Mouse (Mus musculus) bone marrow macrophage, adult 2 months (primary cell): ENCODE results near the gene Zfp185. TPM values are rescaled to one million over a fixed set of nuclear protein-coding genes. Genes with fewer than 3 reads are reported as not detected.

Experiments used
- H3K27ac ChIP-seq: 2 replicates; pipeline ENCODE4 v1.5.1; 2012; ENCODE audit warnings: low read depth, low read length; ENCODE audit not compliant: insufficient read depth
- H3K4me1 ChIP-seq: 2 replicates; pipeline ENCODE4 v1.6.1; 2012; ENCODE audit warnings: low read length; ENCODE audit not compliant: control insufficient read depth, insufficient read depth
- H3K4me3 ChIP-seq: 2 replicates; pipeline ENCODE4 v1.5.1; 2012; ENCODE audit warnings: mild to moderate bottlenecking, low read length, moderate library complexity; ENCODE audit not compliant: insufficient read depth
- CTCF ChIP-seq: IDR thresholded peaks from 2 replicates; pipeline ENCODE4 v1.5.1; 2012; ENCODE audit warnings: low read depth, mild to moderate bottlenecking, low read length, moderate library complexity
- POLR2A ChIP-seq: IDR thresholded peaks from 2 replicates; pipeline ENCODE4 v1.6.1; 2012; ENCODE audit warnings: mild to moderate bottlenecking, low read depth, low read length, borderline replicate concordance
- polyA plus RNA-seq: library from polyadenylated mRNA; stranded (reverse); fragments of >200 nt; gene quantifications from 2 replicates; pipeline ENCODE4 v1.2.4, GENCODE M21; 2012; ENCODE audit not compliant: missing spikeins, insufficient read depth, insufficient read length

Zfp185 gene
- polyA plus RNA-seq, 1 experiment, result not detected

- no peak for TF ChIP-seq POLR2A
- no peak for TF ChIP-seq CTCF
- Histone ChIP-seq H3K4me1 (no peaks in the 10 kb centered on the region), H3K4me3 (no peak overlapping the region), H3K27ac (no peak overlapping the region)
These were observed 5.3 kb downstream of the Zfp185 start for GRCm38 (mm10) chrX:72992291-72992919.

- no peak overlapping the region for H3K4me3 ChIP-seq
- TF ChIP-seq CTCF (no peak), POLR2A (no peak)
- no peak overlapping the region for H3K27ac ChIP-seq
- no peaks in the 10 kb centered on the region for H3K4me1 ChIP-seq
These were observed 8.4 kb downstream of the Zfp185 start for GRCm38 (mm10) chrX:72995542-72995941.

GRCm38 (mm10) chrX:73003110-73003509, 16.0 kb downstream of the Zfp185 start:
- H3K4me3 ChIP-seq, result no peak overlapping the region
- H3K4me1 ChIP-seq, result peaks cover 3% of the 10 kb centered on the region; the same call in 1 of the 2 replicates
- H3K27ac ChIP-seq, result no peak overlapping the region
- TF ChIP-seq POLR2A (no peak), CTCF (no peak)

GRCm38 (mm10) chrX:73005678-73006077, 18.5 kb downstream of the Zfp185 start:
- Histone ChIP-seq H3K4me1 (peaks cover 5% of the 10 kb centered on the region; the same call in 1 of the 2 replicates), H3K27ac (no peak overlapping the region), H3K4me3 (no peak overlapping the region)
- TF ChIP-seq CTCF (no peak), POLR2A (no peak)

GRCm38 (mm10) chrX:73007597-73008479, 20.7 kb downstream of the Zfp185 start:
- TF ChIP-seq POLR2A (no peak), CTCF (peak; percentile 50; the same call in 1 of the 2 replicates)
- Histone ChIP-seq H3K4me3 (peak overlapping the region; percentile 42), H3K4me1 (peaks cover 5% of the 10 kb centered on the region; the same call in 1 of the 2 replicates), H3K27ac (peak overlapping the region; percentile 85)

- Histone ChIP-seq H3K4me3 (no peak overlapping the region), H3K4me1 (0 out of 2 replicates have a peak, but pooled peaks cover 2% of the 10 kb centered on the region), H3K27ac (no peak overlapping the region)
- no peak for TF ChIP-seq CTCF
- no peak for TF ChIP-seq POLR2A
These were observed 25.7 kb downstream of the Zfp185 start for GRCm38 (mm10) chrX:73012846-73013245.

- no peak within 1 kb of the TSS for H3K27ac ChIP-seq
- no peak within 1 kb of the TSS for H3K4me3 ChIP-seq
These were observed 49.9 kb downstream of the Zfp185 start, which contains the start of gene Pnma5 for GRCm38 (mm10) chrX:73037003-73037402. Gene Pnma5 (minus strand): TSS chrX:73037103.

GRCm38 (mm10) chrX:73038831-73039230, 51.7 kb downstream of the Zfp185 start:
- TF ChIP-seq POLR2A (no peak), CTCF (no peak)
- Histone ChIP-seq H3K4me1 (no peaks in the 10 kb centered on the region), H3K4me3 (no peak overlapping the region), H3K27ac (no peak overlapping the region)

More at GRCm38 (mm10) chrX:73037003-73037402, 49.9 kb downstream of the Zfp185 start, which contains the start of gene Pnma5:
- H3K4me1 ChIP-seq, result no peaks in the 10 kb centered on the region
- TF ChIP-seq CTCF (no peak), POLR2A (no peak)

- H3K4me3 ChIP-seq, result no peak overlapping the region
- H3K27ac ChIP-seq, result no peak overlapping the region
- TF ChIP-seq POLR2A, result no peak
- no peak for TF ChIP-seq CTCF
- H3K4me1 ChIP-seq, result no peaks in the 10 kb centered on the region
These were observed 52.5 kb downstream of the Zfp185 start for GRCm38 (mm10) chrX:73039666-73040065.

- no peak overlapping the region for H3K4me3 ChIP-seq
- H3K4me1 ChIP-seq, result no peaks in the 10 kb centered on the region
- H3K27ac ChIP-seq, result no peak overlapping the region
- TF ChIP-seq CTCF (peak; percentile 32), POLR2A (no peak)
These were observed 66.9 kb downstream of the Zfp185 start for GRCm38 (mm10) chrX:73053860-73054563.
